Mouse (Mus musculus) neural tube, embryonic 11.5 days (tissue): ENCODE measurements around the gene Pigc. TPM values are rescaled to one million over a fixed set of nuclear protein-coding genes. Genes with fewer than 3 reads are reported as not detected.

Source experiments
- ATAC-seq: fragments of 200-750 bp; cut with Nextera tagmentation; 2 replicates; pipeline ENCODE4 v1.8.0; 2017; ENCODE audit warnings: moderate number of reproducible peaks, mild to moderate bottlenecking, moderate TSS enrichment, moderate library complexity; ENCODE audit not compliant: insufficient read depth, low FRiP score, low TSS enrichment
- DNase-seq: peaks from one replicate; pipeline ENCODE4 v3.0.0-alpha.2; 2015; ENCODE audit warnings: low spot score
- H3K27ac ChIP-seq: fragments of 300-500 bp; sonication (generic); 2 replicates; pipeline ENCODE4 v1.5.1; 2014; ENCODE audit warnings: low read depth, mild to moderate bottlenecking, low read length
- H3K27me3 ChIP-seq: fragments of 300-500 bp; sonication (generic); 2 replicates; pipeline ENCODE4 v1.6.1; 2014; ENCODE audit warnings: mild to moderate bottlenecking, low read length, mixed read lengths; ENCODE audit not compliant: control insufficient read depth, insufficient read depth
- H3K36me3 ChIP-seq: fragments of 300-500 bp; sonication (generic); 2 replicates; pipeline ENCODE4 v1.6.1; 2014; ENCODE audit warnings: mild to moderate bottlenecking, low read length, moderate library complexity, mixed read lengths; ENCODE audit not compliant: control insufficient read depth, insufficient read depth
- H3K4me1 ChIP-seq: fragments of 300-500 bp; sonication (generic); 2 replicates; pipeline ENCODE4 v1.6.1; 2014; ENCODE audit warnings: low read length, mixed read lengths; ENCODE audit not compliant: control insufficient read depth, insufficient read depth
- H3K4me2 ChIP-seq: fragments of 300-500 bp; sonication (generic); 2 replicates; pipeline ENCODE4 v1.6.1; 2014; ENCODE audit warnings: low read depth, mild to moderate bottlenecking, moderate library complexity
- H3K4me3 ChIP-seq: fragments of 300-500 bp; sonication (generic); 2 replicates; pipeline ENCODE4 v1.5.1; 2014; ENCODE audit warnings: low read depth, low read length
- H3K9ac ChIP-seq: fragments of 300-500 bp; sonication (generic); 2 replicates; pipeline ENCODE4 v1.6.1; 2014; ENCODE audit warnings: mild to moderate bottlenecking, low read length
- H3K9me3 ChIP-seq: fragments of 300-500 bp; sonication (generic); 2 replicates; pipeline ENCODE4 v1.6.1; 2016; ENCODE audit warnings: low read length; ENCODE audit not compliant: control insufficient read depth
- WGBS: fragments of 180-500 bp; shearing (Covaris S2); extraction: QIAGEN DNeasy Blood & Tissue Kit; methylation state at CpG from one replicate; pipeline ENCODE4 v1.1.7; 2014; 5-methylcytosine and 5-hydroxymethylcytosine counted together
- polyA plus RNA-seq: library from polyadenylated mRNA; unstranded; fragments of >200 nt; fragmentation: Nextera tagmentation; extraction: Ambion mirVana; gene quantifications from 2 replicates; pipeline ENCODE4 v1.2.1, GENCODE M21; 2014

Pigc gene
- polyA plus RNA-seq, 1 experiment from 2014 or later = 38.4 TPM

DNA sequence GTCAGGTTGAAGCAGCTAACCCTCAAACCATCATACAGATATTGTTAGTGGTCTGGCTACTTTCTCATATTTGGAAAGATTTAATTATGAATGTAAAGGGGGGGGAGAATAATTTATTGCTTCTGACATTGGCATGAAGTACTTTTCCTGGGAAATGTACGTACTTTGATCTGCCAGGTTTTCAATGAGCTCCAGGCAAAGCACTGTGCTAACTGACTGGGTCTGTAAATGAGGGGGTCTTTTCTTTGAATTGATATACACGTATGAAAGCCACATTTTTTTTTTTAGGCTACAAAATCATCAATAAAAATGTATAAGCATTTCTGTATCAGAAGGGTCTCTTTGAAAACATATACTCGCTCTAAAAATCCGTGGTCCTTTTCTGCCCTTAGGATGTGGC lies 51.8 kb downstream of the Pigc start:
- Histone ChIP-seq H3K9me3 (no peaks in the 10 kb centered on the region), H3K27ac (no peak overlapping the region), H3K9ac (no peak overlapping the region), H3K4me3 (no peak overlapping the region), H3K27me3 (no peaks in the 10 kb centered on the region), H3K4me1 (peaks cover 7% of the 10 kb centered on the region; the same call in 1 of the 2 replicates), H3K36me3 (no peaks in the 10 kb centered on the region), H3K4me2 (no peak overlapping the region)
- DNase-seq = no peak
- no peak for ATAC-seq
- 67% methylated on average over 4 of the region's 4 CpGs for WGBS

Other genes with a start within 250 kb of the Pigc start
- gene Fasl, start 180.7 kb upstream of the Pigc start, polyA plus RNA-seq = 0.47 TPM in 1 of 2 replicates, not detected in the other
- gene Suco, start 92.5 kb upstream of the Pigc start, polyA plus RNA-seq = 28.6 and 39.6 TPM in 2 replicates
- not detected in 2 replicates for gene 4930558K02Rik, start 10.4 kb downstream of the Pigc start, polyA plus RNA-seq